Mouse (Mus musculus): ENCODE results near the gene Gm29735. TPM values are rescaled to one million over a fixed set of nuclear protein-coding genes. Genes with fewer than 3 reads are reported as not detected.
A peak's percentile ranks its signal among the peaks of the same experiment; 100 is the strongest.
"Not testable (repeated sequence)": the region's sequence is repeated elsewhere in the genome, so short reads cannot be mapped to it uniquely, and the experiment has no call there.

The Gm29735 gene
- total and polyA plus RNA-seq, 2 experiments from 2014 or later: not detected

- no peak overlapping the region for H3K27ac ChIP-seq
- H3K27me3 ChIP-seq (ENCODE audit: insufficient read depth, low read length): no peaks in the 10 kb centered on the region
- ATAC-seq (no peak), DNase-seq (ENCODE audit: low spot score) (no peak)
- no peak overlapping the region for H3K9ac ChIP-seq (replicated peaks; ENCODE audit: low read length)
- H3K9me3 ChIP-seq (ENCODE audit: low read length): no peaks in the 10 kb centered on the region
- no peak for TF ChIP-seq CTCF (IDR thresholded peaks at IDR 0.05; ENCODE audit: low read depth)
- WGBS: 87% methylated on average over 1 of the region's 1 CpGs
- H3K4me3 ChIP-seq (ENCODE audit: low read length): no peak overlapping the region
- no peaks in the 10 kb centered on the region for H3K36me3 ChIP-seq (ENCODE audit: insufficient read depth, low read length)
- H3K4me1 ChIP-seq (ENCODE audit: insufficient read depth, low read length): no peaks in the 10 kb centered on the region
- no peak overlapping the region for H3K4me2 ChIP-seq (ENCODE audit: low read depth, low read length)
Observed at GRCm38 (mm10) chr7:142178685-142179084, 21.8 kb upstream of the Gm29735 start.

GRCm38 (mm10) chr7:142175905-142176304 lies 19.0 kb upstream of the Gm29735 start, which contains the start of gene Krtap5-2:
TSS of gene Krtap5-2 (minus strand) at chr7:142176005.
- H3K4me3 ChIP-seq (ENCODE audit: low read length); H3K27ac ChIP-seq; H3K27me3 ChIP-seq (ENCODE audit: insufficient read depth, low read length); H3K36me3 ChIP-seq (ENCODE audit: insufficient read depth, low read length); DNase-seq (ENCODE audit: low spot score); H3K9ac ChIP-seq (replicated peaks; ENCODE audit: low read length); ATAC-seq; H3K4me1 ChIP-seq (ENCODE audit: insufficient read depth, low read length); H3K4me2 ChIP-seq (ENCODE audit: low read depth, low read length); H3K9me3 ChIP-seq (ENCODE audit: low read length): not testable (repeated sequence)

DNA sequence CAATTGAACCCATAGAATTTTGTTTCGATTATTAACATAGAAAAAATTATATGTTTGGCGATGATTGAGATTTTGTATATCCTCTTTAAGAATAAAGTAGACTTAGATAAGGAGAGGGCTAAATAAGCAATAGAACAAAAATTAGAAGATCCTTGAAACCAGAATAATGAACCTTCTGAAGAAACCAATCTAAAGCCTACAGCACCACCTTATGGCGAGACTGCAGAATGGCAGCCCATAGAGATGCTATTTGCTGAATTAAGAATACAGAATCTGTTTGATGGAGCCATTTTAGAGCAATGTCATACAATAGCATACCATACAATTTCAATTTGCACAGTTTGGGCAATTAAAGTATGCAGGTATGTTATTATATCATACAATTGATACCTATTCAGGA lies 12.9 kb upstream of the Gm29735 start:
- no peak overlapping the region for H3K27ac ChIP-seq
- 52% methylated on average over 3 of the region's 3 CpGs for WGBS
- no peak overlapping the region for H3K4me2 ChIP-seq (ENCODE audit: low read depth, low read length)
- H3K27me3 ChIP-seq (ENCODE audit: insufficient read depth, low read length): no peaks in the 10 kb centered on the region
- no peak for ATAC-seq
- peak; percentile 74 for TF ChIP-seq CTCF (IDR thresholded peaks at IDR 0.05; ENCODE audit: low read depth)
- H3K4me3 ChIP-seq (ENCODE audit: low read length): no peak overlapping the region
- no peaks in the 10 kb centered on the region for H3K36me3 ChIP-seq (ENCODE audit: insufficient read depth, low read length)
- H3K4me1 ChIP-seq (ENCODE audit: insufficient read depth, low read length): no peaks in the 10 kb centered on the region
- DNase-seq (ENCODE audit: low spot score): peak; percentile 83
- H3K9ac ChIP-seq (replicated peaks; ENCODE audit: low read length): no peak overlapping the region
- no peaks in the 10 kb centered on the region for H3K9me3 ChIP-seq (ENCODE audit: low read length)

- not testable (repeated sequence) for H3K4me2 ChIP-seq (ENCODE audit: low read depth, low read length); H3K9me3 ChIP-seq (ENCODE audit: low read length); H3K4me3 ChIP-seq (ENCODE audit: low read length); H3K36me3 ChIP-seq (ENCODE audit: insufficient read depth, low read length); DNase-seq (ENCODE audit: low spot score); H3K9ac ChIP-seq (replicated peaks; ENCODE audit: low read length); ATAC-seq; H3K4me1 ChIP-seq (ENCODE audit: insufficient read depth, low read length); H3K27ac ChIP-seq; H3K27me3 ChIP-seq (ENCODE audit: insufficient read depth, low read length)
Observed at GRCm38 (mm10) chr7:142165639-142166038, 8.7 kb upstream of the Gm29735 start, which contains the start of gene Gm4553. TSS of gene Gm4553 (minus strand) at chr7:142165739.

DNA sequence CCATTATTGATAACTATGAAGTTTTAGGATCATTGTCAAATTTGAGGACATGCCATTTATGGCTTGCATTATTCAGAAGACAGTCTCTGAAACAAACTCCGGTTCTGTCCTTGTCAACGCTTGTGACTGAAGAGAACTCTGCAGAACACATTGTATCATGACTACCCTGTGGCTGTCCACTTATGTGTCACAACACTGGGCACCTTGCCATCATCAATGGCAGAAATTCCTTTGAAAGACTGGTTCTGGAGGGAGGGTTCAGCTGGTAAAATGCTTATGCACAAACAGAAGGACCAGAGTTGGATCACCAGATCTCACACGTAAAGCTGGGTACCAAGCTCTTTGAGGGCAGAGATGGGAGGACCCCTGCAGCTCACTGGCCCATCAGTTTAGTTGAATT lies 2.5 kb upstream of the Gm29735 start:
- Histone ChIP-seq H3K4me1 (ENCODE audit: insufficient read depth, low read length) (no peaks in the 10 kb centered on the region), H3K27ac (no peak overlapping the region), H3K9ac (replicated peaks; ENCODE audit: low read length) (no peak overlapping the region), H3K9me3 (ENCODE audit: low read length) (no peaks in the 10 kb centered on the region), H3K27me3 (ENCODE audit: insufficient read depth, low read length) (no peaks in the 10 kb centered on the region), H3K4me3 (ENCODE audit: low read length) (no peak overlapping the region), H3K36me3 (ENCODE audit: insufficient read depth, low read length) (no peaks in the 10 kb centered on the region), H3K4me2 (ENCODE audit: low read depth, low read length) (no peak overlapping the region)
- ATAC-seq: no peak
- WGBS: 89% methylated on average over 3 of the region's 3 CpGs
- no peak for TF ChIP-seq CTCF (IDR thresholded peaks at IDR 0.05; ENCODE audit: low read depth)
- no peak for DNase-seq (ENCODE audit: low spot score)

DNA sequence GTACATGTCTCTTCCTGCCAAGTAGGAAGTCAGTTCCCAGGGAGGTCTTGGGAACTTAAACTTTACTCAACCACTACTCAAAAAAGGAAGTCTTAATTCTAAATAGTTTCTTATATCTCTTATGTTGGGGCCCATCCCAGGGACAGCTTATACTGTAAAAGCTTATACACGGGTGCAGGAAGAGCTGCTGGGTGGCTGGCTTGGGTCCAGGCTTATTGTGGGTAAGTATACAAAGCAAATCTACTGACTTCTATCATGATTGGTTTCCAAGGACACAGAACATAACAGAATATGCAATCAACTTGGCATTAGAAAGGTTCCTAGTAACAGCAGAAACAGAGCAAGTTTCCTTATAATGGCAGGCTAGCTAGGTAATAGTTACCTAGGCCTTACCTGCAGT lies 1.6 kb downstream of the Gm29735 start:
- 44% methylated on average over 1 of the region's 1 CpGs for WGBS
- no peak for TF ChIP-seq CTCF (IDR thresholded peaks at IDR 0.05; ENCODE audit: low read depth)
- no peak for ATAC-seq

GRCm38 (mm10) chr7:142152191-142152590 lies 4.7 kb downstream of the Gm29735 start:
- H3K4me3 ChIP-seq (ENCODE audit: low read length): no peak overlapping the region
- 80% methylated on average over 4 of the region's 4 CpGs for WGBS
- no peaks in the 10 kb centered on the region for H3K4me1 ChIP-seq (ENCODE audit: insufficient read depth, low read length)
- H3K9ac ChIP-seq (replicated peaks; ENCODE audit: low read length): no peak overlapping the region
- DNase-seq (ENCODE audit: low spot score) (no peak), ATAC-seq (no peak)
- no peak for TF ChIP-seq CTCF (IDR thresholded peaks at IDR 0.05; ENCODE audit: low read depth)
- H3K27me3 ChIP-seq (ENCODE audit: insufficient read depth, low read length): no peaks in the 10 kb centered on the region
- no peak overlapping the region for H3K4me2 ChIP-seq (ENCODE audit: low read depth, low read length)
- H3K27ac ChIP-seq: no peak overlapping the region
- no peaks in the 10 kb centered on the region for H3K9me3 ChIP-seq (ENCODE audit: low read length)
- H3K36me3 ChIP-seq (ENCODE audit: insufficient read depth, low read length): no peaks in the 10 kb centered on the region

More for the DNA sequence above, 1.6 kb downstream of the Gm29735 start:
- Histone ChIP-seq H3K9me3 (ENCODE audit: low read length) (no peaks in the 10 kb centered on the region), H3K4me1 (ENCODE audit: insufficient read depth, low read length) (no peaks in the 10 kb centered on the region), H3K4me3 (ENCODE audit: low read length) (no peak overlapping the region), H3K4me2 (ENCODE audit: low read depth, low read length) (no peak overlapping the region), H3K9ac (replicated peaks; ENCODE audit: low read length) (no peak overlapping the region), H3K27me3 (ENCODE audit: insufficient read depth, low read length) (no peaks in the 10 kb centered on the region), H3K36me3 (ENCODE audit: insufficient read depth, low read length) (no peaks in the 10 kb centered on the region), H3K27ac (no peak overlapping the region)
- DNase-seq (ENCODE audit: low spot score): no peak
